Mouse (Mus musculus) embryo, embryonic 10.5 days (tissue): Measurements from ENCODE around the gene Hinfp.

Experiments
- DNase-seq: peaks from one replicate; pipeline ENCODE4 v3.0.0-alpha.2; 2015; ENCODE audit warnings: low spot score

Hinfp gene

GRCm38 (mm10) chr9:44305466-44306079 is at the start of gene Hinfp:
Gene Hinfp (minus strand): TSS chr9:44305671.
- peak; percentile 99 for DNase-seq

- DNase-seq, result no peak
Measured at GRCm38 (mm10) chr9:44353142-44353541, 47.7 kb upstream of the Hinfp start.

- DNase-seq, result no peak
Measured at GRCm38 (mm10) chr9:44352337-44352736, 46.9 kb upstream of the Hinfp start.

- no peak for DNase-seq
Measured at GRCm38 (mm10) chr9:44351396-44351795, 45.9 kb upstream of the Hinfp start.

- no peak for DNase-seq
Measured at GRCm38 (mm10) chr9:44348546-44348945, 43.1 kb upstream of the Hinfp start.

GRCm38 (mm10) chr9:44347621-44348020 is 42.1 kb upstream of the Hinfp start:
- DNase-seq, result no peak

- no peak for DNase-seq
Measured at GRCm38 (mm10) chr9:44347166-44347565, 41.7 kb upstream of the Hinfp start.

GRCm38 (mm10) chr9:44345570-44346433 is 40.3 kb upstream of the Hinfp start:
- no peak for DNase-seq

- DNase-seq, result peak; percentile 96
Measured at GRCm38 (mm10) chr9:44343781-44344421, 38.4 kb upstream of the Hinfp start, which contains the start of gene Hmbs. Gene Hmbs (minus strand): TSS chr9:44344228.

- no peak for DNase-seq
Measured at GRCm38 (mm10) chr9:44343290-44343689, 37.8 kb upstream of the Hinfp start.

GRCm38 (mm10) chr9:44342605-44343004 is 37.1 kb upstream of the Hinfp start:
- DNase-seq, result no peak

- DNase-seq, result no peak
Measured at GRCm38 (mm10) chr9:44342173-44342572, 36.7 kb upstream of the Hinfp start.

- no peak for DNase-seq
Measured at GRCm38 (mm10) chr9:44341487-44341886, 36.0 kb upstream of the Hinfp start.

- peak; percentile 21 for DNase-seq
Measured at GRCm38 (mm10) chr9:44338574-44338973, 33.1 kb upstream of the Hinfp start.

- DNase-seq, result no peak
Measured at GRCm38 (mm10) chr9:44337436-44338169, 32.1 kb upstream of the Hinfp start.

GRCm38 (mm10) chr9:44336964-44337363 is 31.5 kb upstream of the Hinfp start:
- peak; percentile 3 for DNase-seq

GRCm38 (mm10) chr9:44336513-44336912 is 31.0 kb upstream of the Hinfp start:
- peak; percentile 12 for DNase-seq

- DNase-seq, result no peak
Measured at GRCm38 (mm10) chr9:44336093-44336406, 30.6 kb upstream of the Hinfp start.

GRCm38 (mm10) chr9:44335331-44336092 is 30.0 kb upstream of the Hinfp start:
- peak; percentile 58 for DNase-seq

- DNase-seq, result peak; percentile 100
Measured at GRCm38 (mm10) chr9:44334396-44335330, 29.2 kb upstream of the Hinfp start, which contains the start of gene H2afx. Gene H2afx (plus strand): TSS chr9:44334694.
